Mouse (Mus musculus) bone marrow, adult 2 months (tissue): ENCODE results near the gene Tmem151b.

Source experiments
- CTCF ChIP-seq: fragments of 200-500 bp; IDR thresholded peaks from 2 replicates; pipeline ENCODE4 v1.5.1; 2011; ENCODE audit warnings: low read length, control low read depth; ENCODE audit not compliant: control insufficient read depth, insufficient read depth
- POLR2A ChIP-seq: fragments of 200-500 bp; IDR thresholded peaks from 2 replicates; pipeline ENCODE4 v1.6.1; 2011; ENCODE audit warnings: low read depth, mild to moderate bottlenecking, control low read depth, low read length, borderline replicate concordance; ENCODE audit not compliant: control insufficient read depth

DNA sequence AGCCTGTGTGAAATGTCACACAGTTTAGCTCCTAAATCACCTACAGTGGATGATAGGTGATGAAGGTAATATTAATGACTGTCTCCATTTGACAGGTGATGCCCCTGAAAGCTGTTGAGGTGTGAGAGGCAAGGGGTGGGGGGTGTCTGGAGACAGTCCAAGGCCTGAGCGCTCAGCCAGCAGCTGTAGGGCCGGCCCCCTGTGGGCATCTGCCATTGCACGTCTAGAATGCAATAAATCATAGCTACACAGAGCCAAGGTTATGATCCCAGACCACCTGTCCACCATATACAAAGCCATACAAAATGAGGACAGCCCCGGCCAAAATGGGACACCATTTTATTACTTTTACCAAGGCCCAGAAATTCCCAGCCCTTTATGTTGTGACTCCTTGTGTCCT lies 24.5 kb downstream of the Tmem151b start:
- TF ChIP-seq CTCF (no peak), POLR2A (no peak)
